Mouse (Mus musculus) embryonic facial prominence, embryonic 10.5 days (tissue): ENCODE results near the gene Aox2. TPM values are rescaled to one million over a fixed set of nuclear protein-coding genes. Genes with fewer than 3 reads are reported as not detected.
A peak's percentile ranks its signal among the peaks of the same experiment; 100 is the strongest.

ENCODE experiments used
- DNase-seq: peaks from one replicate; pipeline ENCODE4 v3.0.0-alpha.2; 2017; ENCODE audit warnings: low spot score
- H3K27ac ChIP-seq: fragments of 300-500 bp; sonication (generic); replicated peaks from 2 replicates; pipeline ENCODE4 v1.5.1; 2016; ENCODE audit warnings: mild to moderate bottlenecking
- H3K27me3 ChIP-seq: fragments of 300-500 bp; sonication (generic); replicated peaks from 2 replicates; pipeline ENCODE4 v1.6.1; 2016; ENCODE audit warnings: low read depth, mild to moderate bottlenecking; ENCODE audit not compliant: poor library complexity, severe bottlenecking
- H3K36me3 ChIP-seq: fragments of 300-500 bp; sonication (generic); replicated peaks from 2 replicates; pipeline ENCODE4 v1.6.1; 2016; ENCODE audit warnings: mild to moderate bottlenecking, moderate library complexity
- H3K4me1 ChIP-seq: fragments of 300-500 bp; sonication (generic); 2 replicates; pipeline ENCODE4 v1.6.1; 2016
- H3K4me3 ChIP-seq: fragments of 300-500 bp; sonication (generic); 2 replicates; pipeline ENCODE4 v1.5.1; 2016; ENCODE audit warnings: mild to moderate bottlenecking, moderate library complexity
- H3K9me3 ChIP-seq: fragments of 300-500 bp; sonication (generic); 2 replicates; pipeline ENCODE4 v1.6.1; 2016; ENCODE audit warnings: mild to moderate bottlenecking
- WGBS: fragments of 180-500 bp; shearing (Covaris S2); methylation state at CpG from one replicate; pipeline ENCODE4 v1.1.7; 2016; 5-methylcytosine and 5-hydroxymethylcytosine counted together
- polyA plus RNA-seq: library from polyadenylated mRNA; unstranded; fragments of >200 nt; fragmentation: Nextera tagmentation; extraction: Ambion mirVana; gene quantifications from 2 replicates; pipeline ENCODE4 v1.2.1, GENCODE M21; 2016

Gene Aox2
- polyA plus RNA-seq, 1 experiment from 2014 or later, result 0.04 TPM

DNA sequence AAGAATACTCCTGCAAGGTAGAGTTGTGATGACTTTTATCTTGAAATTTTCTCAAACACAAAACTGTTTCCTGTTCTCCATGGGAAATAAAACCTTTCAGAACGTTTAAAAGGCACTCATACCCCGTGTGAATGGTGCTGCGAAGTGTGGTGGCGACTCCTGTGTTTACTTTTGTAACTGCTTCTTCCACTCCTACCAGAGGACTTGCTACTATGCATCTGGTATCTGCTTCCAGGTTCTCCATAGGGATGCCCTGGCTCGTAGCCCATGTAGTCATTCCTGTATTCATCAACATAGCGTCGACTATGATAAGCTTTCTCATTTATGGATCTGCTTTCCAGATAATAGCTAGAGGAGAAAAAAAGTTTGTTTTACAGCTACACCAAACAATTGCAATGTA, 142.8 kb downstream of the Aox2 start:
- no peak overlapping the region for H3K4me3 ChIP-seq
- no peaks in the 10 kb centered on the region for H3K27me3 ChIP-seq
- WGBS, result 83% methylated on average over 7 of the region's 7 CpGs
- no peaks in the 10 kb centered on the region for H3K9me3 ChIP-seq
- peaks cover 17% of the 10 kb centered on the region for H3K4me1 ChIP-seq
- DNase-seq, result no peak
- H3K36me3 ChIP-seq, result peaks cover 60% of the 10 kb centered on the region
- H3K27ac ChIP-seq, result no peak overlapping the region

DNA sequence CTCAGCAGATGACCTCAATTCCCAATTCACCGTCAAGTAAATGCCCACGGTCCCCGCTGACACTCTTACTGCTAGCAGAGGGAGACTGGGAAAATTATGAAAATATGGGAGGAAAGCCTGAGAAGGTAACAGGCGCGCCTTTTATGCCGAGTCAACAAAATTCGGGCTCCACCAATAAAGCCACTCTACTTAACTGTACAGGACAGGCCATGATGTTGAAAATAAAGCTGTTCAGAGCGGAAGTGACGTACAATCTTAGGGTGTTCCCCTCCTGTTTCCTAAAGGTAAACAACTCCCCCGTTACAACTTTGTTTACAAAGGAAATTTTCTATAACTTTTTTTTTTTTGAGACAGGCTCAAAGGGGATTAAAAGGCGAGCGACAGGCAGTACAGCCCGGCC, 144.8 kb downstream of the Aox2 start:
- peaks cover 41% of the 10 kb centered on the region for H3K36me3 ChIP-seq
- peaks cover 17% of the 10 kb centered on the region for H3K4me1 ChIP-seq
- H3K27ac ChIP-seq, result peak overlapping the region; percentile 100
- peak; percentile 40 for DNase-seq
- WGBS, result 15% methylated on average over 13 of the region's 13 CpGs
- H3K27me3 ChIP-seq, result no peaks in the 10 kb centered on the region
- no peaks in the 10 kb centered on the region for H3K9me3 ChIP-seq
- H3K4me3 ChIP-seq, result peak overlapping the region; percentile 100

DNA sequence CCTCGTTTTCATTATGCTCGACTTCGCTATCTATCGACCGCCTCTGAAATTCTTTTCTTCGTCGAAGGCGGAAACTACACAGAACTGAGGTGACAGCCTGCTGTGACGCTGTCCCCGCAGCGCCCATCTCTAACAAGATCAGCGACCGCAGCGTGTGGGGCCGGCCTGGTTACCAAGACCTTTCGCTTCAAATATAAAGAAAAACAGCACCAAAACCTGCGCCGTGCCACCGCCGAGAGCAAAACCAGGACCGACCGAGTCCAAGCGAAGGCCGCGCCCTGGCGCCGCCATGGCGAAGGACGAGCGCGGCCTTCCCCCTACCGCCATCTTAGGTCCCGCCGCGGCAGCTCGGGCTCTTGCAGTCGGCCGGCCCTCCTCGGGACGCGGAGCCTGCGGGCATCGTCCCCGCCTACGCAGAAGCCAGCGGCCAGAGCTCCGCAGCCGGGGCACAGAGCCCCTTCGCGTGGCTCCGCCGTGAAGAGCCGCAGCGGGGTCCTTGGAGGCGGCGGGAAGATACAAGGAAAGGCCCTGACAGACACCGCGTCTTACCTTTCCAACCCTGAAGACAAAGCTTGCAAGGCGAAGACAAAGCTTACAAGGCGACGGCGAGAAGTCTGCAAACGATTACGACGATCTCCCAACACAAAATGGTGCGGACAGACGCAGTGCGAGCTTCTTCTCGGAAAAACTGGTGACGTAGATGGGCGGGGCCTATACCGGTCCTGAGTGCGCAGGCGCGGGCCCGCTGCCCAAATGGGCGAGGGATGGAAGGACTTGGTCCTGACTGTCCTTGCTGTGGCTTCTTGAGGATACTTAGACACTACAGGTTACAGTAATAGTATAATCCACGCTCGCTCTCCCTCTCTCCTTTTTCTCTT, 145.5 kb downstream of the Aox2 start, which contains the start of gene Clk1:
Gene Clk1 (minus strand): TSS at position 696 of the 878 bp plus-strand sequence.
- peak; percentile 93 for DNase-seq
- H3K27ac ChIP-seq, result peak within 1 kb of the TSS; percentile 100
- peaks cover 17% of the 10 kb centered on the region for H3K4me1 ChIP-seq
- H3K27me3 ChIP-seq, result no peaks in the 10 kb centered on the region
- under 1% methylated on average over 79 of the region's 79 CpGs for WGBS
- H3K4me3 ChIP-seq, result peak within 1 kb of the TSS; percentile 100
- H3K9me3 ChIP-seq, result no peaks in the 10 kb centered on the region
- H3K36me3 ChIP-seq, result peaks cover 34% of the 10 kb centered on the region

DNA sequence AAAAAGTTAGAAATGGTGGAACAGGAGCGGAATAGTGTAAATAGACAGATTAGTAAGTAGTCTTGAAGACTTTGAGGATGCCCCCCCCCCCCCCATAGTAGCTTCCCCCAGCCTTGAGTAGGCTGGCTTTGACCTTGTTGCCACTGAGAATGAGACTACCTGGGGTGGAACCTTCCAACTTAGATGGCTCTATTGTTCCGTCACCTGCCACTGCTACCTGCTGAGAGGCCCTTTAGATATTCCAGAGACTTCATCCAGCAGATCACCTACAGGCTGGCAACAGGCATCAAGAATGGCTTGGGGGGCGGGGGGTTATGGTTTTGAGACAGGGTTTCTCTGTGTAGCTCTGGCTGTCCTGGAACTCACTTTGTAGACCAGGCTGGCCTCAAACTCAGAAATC, 146.4 kb downstream of the Aox2 start:
- peaks cover 17% of the 10 kb centered on the region for H3K4me1 ChIP-seq
- DNase-seq, result no peak
- H3K27me3 ChIP-seq, result no peaks in the 10 kb centered on the region
- WGBS, result 81% methylated on average over 3 of the region's 3 CpGs
- no peak overlapping the region for H3K27ac ChIP-seq
- no peaks in the 10 kb centered on the region for H3K9me3 ChIP-seq
- H3K4me3 ChIP-seq, result peak overlapping the region; percentile 100; the same call in 1 of the 2 replicates
- H3K36me3 ChIP-seq, result peaks cover 25% of the 10 kb centered on the region

Other genes with a start within 250 kb of the Aox2 start
- 0.09 and 0.11 TPM in 2 replicates for gene Aox1, start 248.4 kb upstream of the Aox2 start, polyA plus RNA-seq
- 0.09 TPM in 1 of 2 replicates, not detected in the other for gene Aox3, start 165.2 kb upstream of the Aox2 start, polyA plus RNA-seq
- gene Aox4, start 67.9 kb upstream of the Aox2 start, polyA plus RNA-seq, result 0.12 TPM in 1 of 2 replicates, not detected in the other
- 444 and 446 TPM in 2 replicates for gene Bzw1, start 114.6 kb downstream of the Aox2 start, polyA plus RNA-seq
- gene Clk1, start 145.7 kb downstream of the Aox2 start, polyA plus RNA-seq, result 139 and 160 TPM in 2 replicates
- gene Nif3l1, start 166.8 kb downstream of the Aox2 start, polyA plus RNA-seq, result 76.9 and 78.4 TPM in 2 replicates
- gene Ppil3, start 167.2 kb downstream of the Aox2 start, polyA plus RNA-seq, result 63.3 and 69.2 TPM in 2 replicates
- gene Orc2, start 226.8 kb downstream of the Aox2 start, polyA plus RNA-seq, result 52.3 and 54.8 TPM in 2 replicates